Mouse (Mus musculus): Measurements from ENCODE around the gene Vgll4.

DNA sequence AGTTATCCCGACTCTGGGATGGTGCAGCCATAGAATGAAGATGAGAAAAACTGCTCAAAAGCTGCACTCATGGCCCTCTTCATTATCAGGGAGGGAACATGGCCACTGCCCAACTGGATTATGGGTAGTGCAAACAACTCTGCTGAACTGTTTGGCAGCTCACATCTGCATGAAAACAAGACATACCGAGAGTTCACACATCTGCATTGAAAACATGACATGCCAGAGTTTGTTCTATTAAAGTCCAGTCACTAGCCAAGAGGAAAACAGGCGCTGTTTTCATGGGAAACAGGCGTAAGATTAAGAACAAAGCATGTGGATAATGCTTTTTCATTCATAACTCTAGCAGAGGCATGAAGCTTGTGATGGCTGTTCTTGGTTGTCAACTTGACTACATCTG, 56.7 kb downstream of the Vgll4 start:
- TF ChIP-seq GATA1 (IDR thresholded peaks at IDR 0.05; ENCODE audit: low read length): no peak
- TF ChIP-seq TAL1 (IDR thresholded peaks at IDR 0.05; ENCODE audit: low read length): no peak

Data from erythroblast, embryonic 14.5 days (primary cell).